Mouse (Mus musculus): Measurements from ENCODE around the gene Alyref.

GRCm38 (mm10) chr11:120576365-120576981 lies 21.7 kb downstream of the Alyref start:
- TF ChIP-seq POLR2A (IDR thresholded peaks at IDR 0.05; ENCODE audit: insufficient read length, low read depth) (peak; percentile 16), MAX (IDR thresholded peaks at IDR 0.05; ENCODE audit: low read depth) (no peak), MYOG (IDR thresholded peaks at IDR 0.05; ENCODE audit: control insufficient read depth in 1 of 3, insufficient read depth in 1 of 3, insufficient read length in 2 of 3, low read depth in 2 of 3) (no peak), USF1 (IDR thresholded peaks at IDR 0.05; ENCODE audit: low read depth) (no peak), CEBPB (IDR thresholded peaks at IDR 0.05; ENCODE audit: insufficient read depth, poor library complexity, severe bottlenecking) (no peak), TCF12 (IDR thresholded peaks at IDR 0.05; ENCODE audit: insufficient read depth, poor library complexity, severe bottlenecking) (no peak), SRF (IDR thresholded peaks at IDR 0.05; ENCODE audit: control insufficient read depth, insufficient read length, low read depth) (no peak), POLR2AphosphoS2 (IDR thresholded peaks at IDR 0.05; ENCODE audit: insufficient read length, low read depth) (peak; percentile 80), E2F4 (IDR thresholded peaks at IDR 0.05; ENCODE audit: insufficient read depth) (no peak), TCF3 (IDR thresholded peaks at IDR 0.05; ENCODE audit: insufficient read length, low read depth) (no peak), REST (IDR thresholded peaks at IDR 0.05; ENCODE audit: insufficient read depth, insufficient read length) (no peak), MYOD1 (IDR thresholded peaks at IDR 0.05; ENCODE audit: control insufficient read depth in 1 of 3, insufficient read length in 2 of 3, low read depth in 2 of 3) (no peak)

Measured in myocyte (in vitro differentiated cells).